Mouse (Mus musculus) WW6 (cell line): ENCODE results near the gene Ctf2.
"Not testable (repeated sequence)": the region's sequence is repeated elsewhere in the genome, so short reads cannot be mapped to it uniquely, and the experiment has no call there.

ENCODE experiments used
- DNase-seq: peaks from one replicate; pipeline ENCODE4 v3.0.0-alpha.2; 2013; ENCODE audit warnings: low read depth, low spot score

Ctf2 gene

GRCm38 (mm10) chr7:127714816-127715215, 17.1 kb downstream of the Ctf2 start:
- no peak for DNase-seq

GRCm38 (mm10) chr7:127712461-127713385, 19.2 kb downstream of the Ctf2 start, which contains the start of gene Ctf1:
TSS of gene Ctf1 (plus strand) at chr7:127712736.
- peak; percentile 63 for DNase-seq

- DNase-seq: no peak
Observed at GRCm38 (mm10) chr7:127711456-127711855, 20.5 kb downstream of the Ctf2 start.

GRCm38 (mm10) chr7:127711031-127711430, 20.9 kb downstream of the Ctf2 start:
- no peak for DNase-seq

- no peak for DNase-seq
Observed at GRCm38 (mm10) chr7:127709261-127709979, 22.5 kb downstream of the Ctf2 start.

- DNase-seq: peak; percentile 81
Observed at GRCm38 (mm10) chr7:127708207-127709078, 23.5 kb downstream of the Ctf2 start, which contains the start of gene Bcl7c. TSS of gene Bcl7c (minus strand) at chr7:127708933.

- DNase-seq: no peak
Observed at GRCm38 (mm10) chr7:127707957-127708206, 24.1 kb downstream of the Ctf2 start.

GRCm38 (mm10) chr7:127707045-127707956, 24.7 kb downstream of the Ctf2 start:
- no peak for DNase-seq

- DNase-seq: no peak
Observed at GRCm38 (mm10) chr7:127705706-127706105, 26.3 kb downstream of the Ctf2 start.

- no peak for DNase-seq
Observed at GRCm38 (mm10) chr7:127704598-127704997, 27.4 kb downstream of the Ctf2 start.

- no peak for DNase-seq
Observed at GRCm38 (mm10) chr7:127703561-127704178, 28.3 kb downstream of the Ctf2 start.

- no peak for DNase-seq
Observed at GRCm38 (mm10) chr7:127700712-127701331, 31.1 kb downstream of the Ctf2 start.

GRCm38 (mm10) chr7:127698986-127699385, 33.0 kb downstream of the Ctf2 start:
- DNase-seq: no peak

GRCm38 (mm10) chr7:127693730-127694129, 38.2 kb downstream of the Ctf2 start:
- not testable (repeated sequence) for DNase-seq

- DNase-seq: no peak
Observed at GRCm38 (mm10) chr7:127693290-127693689, 38.7 kb downstream of the Ctf2 start.

GRCm38 (mm10) chr7:127691221-127691989, 40.6 kb downstream of the Ctf2 start:
- peak; percentile 76 for DNase-seq

- no peak for DNase-seq
Observed at GRCm38 (mm10) chr7:127689626-127690280, 42.2 kb downstream of the Ctf2 start.

GRCm38 (mm10) chr7:127688935-127689334, 43.0 kb downstream of the Ctf2 start:
- DNase-seq: no peak
